Mouse (Mus musculus) hindbrain, embryonic 11.5 days (tissue): Measurements from ENCODE around the gene Pdk2. TPM values are rescaled to one million over a fixed set of nuclear protein-coding genes. Genes with fewer than 3 reads are reported as not detected.
A peak's percentile ranks its signal among the peaks of the same experiment; 100 is the strongest.
"Not testable (repeated sequence)": the region's sequence is repeated elsewhere in the genome, so short reads cannot be mapped to it uniquely, and the experiment has no call there.

ENCODE experiments used
- ATAC-seq: fragments of 200-750 bp; cut with Nextera tagmentation; 2 replicates; pipeline ENCODE4 v1.8.0; 2017; ENCODE audit warnings: mild to moderate bottlenecking, moderate TSS enrichment, moderate library complexity; ENCODE audit not compliant: low FRiP score
- DNase-seq: peaks from one replicate; pipeline ENCODE4 v3.0.0-alpha.2; 2015; ENCODE audit warnings: low spot score
- H3K27ac ChIP-seq: fragments of 300-500 bp; sonication (generic); 2 replicates; pipeline ENCODE4 v1.5.1; 2014; ENCODE audit warnings: mild to moderate bottlenecking, low read depth, low read length
- H3K27me3 ChIP-seq: fragments of 300-500 bp; sonication (generic); 2 replicates; pipeline ENCODE4 v1.6.1; 2014; ENCODE audit warnings: mild to moderate bottlenecking, low read length, moderate library complexity, mixed read lengths; ENCODE audit not compliant: control insufficient read depth, insufficient read depth
- H3K36me3 ChIP-seq: fragments of 300-500 bp; sonication (generic); 2 replicates; pipeline ENCODE4 v1.6.1; 2014; ENCODE audit warnings: mild to moderate bottlenecking, low read length, moderate library complexity, mixed read lengths; ENCODE audit not compliant: control insufficient read depth, insufficient read depth
- H3K4me1 ChIP-seq: fragments of 300-500 bp; sonication (generic); replicated peaks from 2 replicates; pipeline ENCODE4 v1.6.1; 2014; ENCODE audit warnings: low read length, mixed read lengths; ENCODE audit not compliant: control insufficient read depth, insufficient read depth
- H3K4me2 ChIP-seq: fragments of 300-500 bp; sonication (generic); replicated peaks from 2 replicates; pipeline ENCODE4 v1.6.1; 2014; ENCODE audit warnings: mild to moderate bottlenecking, low read depth, low read length
- H3K4me3 ChIP-seq: fragments of 300-500 bp; sonication (generic); 2 replicates; pipeline ENCODE4 v1.5.1; 2014; ENCODE audit warnings: low read depth, low read length
- H3K9ac ChIP-seq: fragments of 300-500 bp; sonication (generic); 2 replicates; pipeline ENCODE4 v1.6.1; 2014; ENCODE audit warnings: low read depth, low read length
- H3K9me3 ChIP-seq: fragments of 300-500 bp; sonication (generic); 2 replicates; pipeline ENCODE4 v1.6.1; 2016; ENCODE audit warnings: low read length; ENCODE audit not compliant: control insufficient read depth
- WGBS: fragments of 180-500 bp; shearing (Covaris S2); extraction: QIAGEN DNeasy Blood & Tissue Kit; methylation state at CpG from one replicate; pipeline ENCODE4 v1.1.7; 2014; 5-methylcytosine and 5-hydroxymethylcytosine counted together
- polyA plus RNA-seq: library from polyadenylated mRNA; unstranded; fragments of >200 nt; fragmentation: Nextera tagmentation; extraction: Ambion mirVana; gene quantifications from 2 replicates; pipeline ENCODE4 v1.2.1, GENCODE M21; 2014

Pdk2 gene
- polyA plus RNA-seq, 1 experiment from 2014 or later: 12.5 TPM

DNA sequence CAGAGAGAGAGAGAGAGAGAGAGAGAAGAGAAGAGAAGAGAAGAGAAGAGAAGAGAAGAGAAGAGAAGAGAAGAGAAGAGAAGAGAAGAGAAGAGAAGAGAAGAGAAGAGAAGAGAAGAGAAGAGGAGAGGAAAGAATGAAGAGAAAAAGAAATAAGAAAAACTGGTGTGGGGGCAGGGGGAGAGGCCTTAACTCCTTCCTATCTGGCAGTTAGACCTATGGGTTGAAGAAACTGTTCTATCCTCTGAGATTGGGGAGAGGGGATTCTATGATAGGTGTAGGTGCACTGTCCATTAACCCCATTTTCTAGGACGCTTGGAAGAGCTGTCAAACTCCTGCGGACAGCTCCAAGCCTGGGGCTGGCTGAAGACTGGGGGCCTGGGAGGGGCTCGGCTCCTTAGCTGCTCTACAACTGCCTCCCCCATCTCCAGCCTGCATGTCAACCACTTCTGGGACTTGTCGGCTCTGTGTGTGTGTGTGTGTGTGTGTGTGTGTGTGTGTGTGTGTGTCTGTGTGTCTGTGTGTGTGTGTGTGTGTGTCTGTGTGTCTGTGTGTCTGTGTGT is 30.2 kb downstream of the Pdk2 start:
- H3K27me3 ChIP-seq, H3K9me3 ChIP-seq, DNase-seq, ATAC-seq, H3K36me3 ChIP-seq: not testable (repeated sequence)
- peak overlapping the region; percentile 58; the same call in 1 of the 2 replicates for H3K27ac ChIP-seq
- 8% methylated on average over 4 of the region's 4 CpGs for WGBS
- peak overlapping the region; percentile 96; the same call in 1 of the 2 replicates for H3K9ac ChIP-seq
- H3K4me2 ChIP-seq: peak overlapping the region; percentile 74
- H3K4me1 ChIP-seq: peaks cover 14% of the 10 kb centered on the region; the same call in 1 of the 2 replicates
- peak overlapping the region; percentile 76 for H3K4me3 ChIP-seq

DNA sequence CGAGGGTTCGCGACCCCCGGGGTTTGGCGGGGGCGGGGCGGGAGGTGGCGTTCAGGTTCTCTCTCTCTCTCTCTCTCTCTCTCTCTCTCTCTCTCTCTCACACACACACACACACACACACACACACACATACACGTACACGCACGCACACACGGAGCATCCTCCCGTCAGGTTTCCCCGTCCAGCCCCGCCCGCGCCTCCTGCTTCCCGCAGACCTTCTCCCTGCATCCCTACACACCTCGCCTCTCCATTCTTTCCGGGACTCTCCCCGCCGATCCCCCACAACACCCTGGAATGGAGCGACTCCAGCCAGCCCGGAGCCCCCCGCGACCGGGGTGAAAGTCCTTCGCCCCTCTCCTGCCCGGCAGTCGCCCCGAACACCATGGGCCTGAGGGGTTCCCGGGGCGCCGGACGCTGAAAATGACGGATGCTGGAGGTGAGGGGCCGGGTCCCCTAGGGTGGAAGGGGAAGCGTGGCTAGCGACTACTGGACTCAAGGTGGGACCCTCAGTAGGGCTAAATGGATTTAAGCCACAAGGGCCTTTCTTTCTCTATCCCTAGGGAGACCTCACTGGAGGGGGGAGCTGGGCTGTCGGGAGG is 30.9 kb downstream of the Pdk2 start:
- Histone ChIP-seq H3K4me3 (peak overlapping the region; percentile 76), H3K36me3 (peaks cover 3% of the 10 kb centered on the region; the same call in 1 of the 2 replicates), H3K27me3 (no peaks in the 10 kb centered on the region), H3K27ac (peak overlapping the region; percentile 95), H3K9me3 (no peaks in the 10 kb centered on the region), H3K9ac (peak overlapping the region; percentile 96), H3K4me1 (peaks cover 14% of the 10 kb centered on the region; the same call in 1 of the 2 replicates), H3K4me2 (peak overlapping the region; percentile 74)
- DNase-seq (peak; percentile 67), ATAC-seq (peak; percentile 35)
- WGBS: 0% methylated on average over 28 of the region's 40 CpGs

DNA sequence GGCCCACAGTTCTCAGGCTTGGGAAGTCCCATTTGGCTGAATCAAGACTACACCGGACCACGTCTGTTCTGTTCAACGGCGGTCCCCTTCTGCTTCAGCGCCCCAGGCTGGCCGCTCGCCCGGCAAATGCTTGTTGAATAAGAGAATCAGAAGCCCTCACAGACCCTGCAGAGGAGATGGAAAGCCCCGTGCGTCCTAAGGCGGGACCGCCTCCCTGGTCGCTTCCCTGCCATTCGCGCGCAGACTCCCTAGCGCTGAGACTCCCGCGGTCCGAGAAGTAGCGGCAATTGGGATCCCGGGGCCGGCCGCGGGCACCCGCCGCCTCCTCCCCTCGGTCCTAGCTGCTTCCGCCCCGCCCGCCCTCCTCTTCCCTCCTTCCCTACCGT is 31.5 kb downstream of the Pdk2 start, which contains the start of gene Samd14:
TSS of gene Samd14 (plus strand) at position 251 of the 386 bp plus-strand sequence.
- peak; percentile 83 for DNase-seq
- Histone ChIP-seq H3K27me3 (no peaks in the 10 kb centered on the region), H3K36me3 (0 out of 2 replicates have a peak, but pooled peaks cover 2% of the 10 kb centered on the region), H3K4me2 (peak within 1 kb of the TSS; percentile 74), H3K27ac (peak within 1 kb of the TSS; percentile 95), H3K4me3 (peak within 1 kb of the TSS; percentile 76), H3K9ac (peak within 1 kb of the TSS; percentile 96), H3K9me3 (no peaks in the 10 kb centered on the region), H3K4me1 (peaks cover 14% of the 10 kb centered on the region; the same call in 1 of the 2 replicates)
- under 1% methylated on average over 28 of the region's 32 CpGs for WGBS
- ATAC-seq: peak; percentile 69

DNA sequence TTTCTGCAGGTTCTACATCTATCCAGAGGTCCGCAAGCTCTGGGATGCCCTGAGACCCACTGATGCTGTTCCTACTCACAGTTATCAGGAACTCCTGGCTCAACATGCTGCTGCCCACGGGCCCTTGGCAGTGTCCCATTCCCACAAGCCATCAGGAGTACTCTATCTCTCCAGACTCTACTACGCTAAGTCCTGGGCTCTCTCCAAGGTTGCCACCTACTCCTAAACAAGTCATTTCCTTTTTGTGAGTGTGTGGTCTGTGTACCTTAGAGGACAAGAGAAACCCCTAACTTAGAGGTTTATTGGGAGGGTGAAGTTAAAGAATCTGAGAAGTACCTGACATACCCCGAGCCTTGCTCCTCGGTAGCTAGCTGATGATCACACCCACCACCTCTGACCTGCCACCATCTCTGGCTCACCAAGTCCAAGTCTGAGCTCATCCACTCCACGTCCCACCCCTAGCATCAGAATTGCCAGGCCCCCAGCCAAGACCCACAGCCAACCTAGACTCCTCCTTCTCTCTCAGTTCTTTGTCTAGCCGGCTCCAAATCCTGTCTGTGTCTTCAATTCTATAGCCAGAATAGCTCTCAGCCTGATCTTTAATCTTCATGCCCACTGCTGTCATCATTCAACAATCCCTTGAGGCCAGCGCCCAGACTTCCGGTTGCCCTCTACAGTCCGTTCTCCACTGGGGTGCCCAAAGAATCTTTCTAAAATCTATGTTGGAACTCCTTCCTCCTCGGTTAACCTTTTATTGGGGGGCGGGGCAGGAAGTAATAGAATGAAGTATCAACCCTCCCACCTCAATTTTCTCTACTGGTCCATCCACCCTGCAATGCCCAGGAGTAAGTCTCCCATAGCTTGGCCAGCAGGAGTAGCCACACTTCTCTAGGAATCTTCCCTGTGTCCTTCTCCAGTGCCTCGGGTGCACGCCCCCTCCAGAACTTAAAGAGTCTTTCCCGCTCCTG is 32.2 kb downstream of the Pdk2 start:
- Histone ChIP-seq H3K4me1 (peaks cover 14% of the 10 kb centered on the region; the same call in 1 of the 2 replicates), H3K9ac (peak overlapping the region; percentile 96), H3K4me2 (peak overlapping the region; percentile 74), H3K4me3 (peak overlapping the region; percentile 76), H3K9me3 (no peaks in the 10 kb centered on the region), H3K36me3 (no peaks in the 10 kb centered on the region), H3K27me3 (no peaks in the 10 kb centered on the region), H3K27ac (peak overlapping the region; percentile 95)
- ATAC-seq: peak; percentile 8; the same call in 1 of the 2 replicates
- peak; percentile 55 for DNase-seq
- WGBS: 35% methylated on average over 15 of the region's 15 CpGs

DNA sequence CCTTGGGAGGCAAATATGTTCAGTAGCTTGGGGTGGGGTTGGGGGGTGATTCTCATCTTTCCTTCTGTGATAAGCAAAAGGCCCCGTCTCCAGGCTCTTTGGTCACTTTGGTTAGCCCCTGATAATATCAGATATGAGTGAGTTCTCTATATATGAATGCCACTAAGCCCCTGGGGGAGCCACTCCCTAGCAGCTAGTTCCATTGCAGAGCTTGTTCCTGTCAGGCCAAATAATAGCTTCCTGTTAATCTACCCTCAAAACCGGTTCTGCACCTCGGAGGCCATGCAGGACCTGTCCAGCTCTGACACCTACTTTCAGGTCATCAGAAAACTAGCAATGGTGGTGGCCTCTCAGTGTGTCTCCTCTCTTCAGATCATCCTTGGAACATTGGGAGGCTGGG is 33.7 kb downstream of the Pdk2 start:
- Histone ChIP-seq H3K9ac (no peak overlapping the region), H3K4me3 (no peak overlapping the region), H3K27me3 (no peaks in the 10 kb centered on the region), H3K36me3 (no peaks in the 10 kb centered on the region; the same call in 1 of the 2 replicates), H3K9me3 (no peaks in the 10 kb centered on the region), H3K4me2 (no peak overlapping the region), H3K27ac (0 out of 2 replicates have a peak overlapping the region, but pooled peaks have one; percentile 70), H3K4me1 (peaks cover 11% of the 10 kb centered on the region; the same call in 1 of the 2 replicates)
- 81% methylated on average over 3 of the region's 3 CpGs for WGBS
- ATAC-seq (no peak), DNase-seq (no peak)

DNA sequence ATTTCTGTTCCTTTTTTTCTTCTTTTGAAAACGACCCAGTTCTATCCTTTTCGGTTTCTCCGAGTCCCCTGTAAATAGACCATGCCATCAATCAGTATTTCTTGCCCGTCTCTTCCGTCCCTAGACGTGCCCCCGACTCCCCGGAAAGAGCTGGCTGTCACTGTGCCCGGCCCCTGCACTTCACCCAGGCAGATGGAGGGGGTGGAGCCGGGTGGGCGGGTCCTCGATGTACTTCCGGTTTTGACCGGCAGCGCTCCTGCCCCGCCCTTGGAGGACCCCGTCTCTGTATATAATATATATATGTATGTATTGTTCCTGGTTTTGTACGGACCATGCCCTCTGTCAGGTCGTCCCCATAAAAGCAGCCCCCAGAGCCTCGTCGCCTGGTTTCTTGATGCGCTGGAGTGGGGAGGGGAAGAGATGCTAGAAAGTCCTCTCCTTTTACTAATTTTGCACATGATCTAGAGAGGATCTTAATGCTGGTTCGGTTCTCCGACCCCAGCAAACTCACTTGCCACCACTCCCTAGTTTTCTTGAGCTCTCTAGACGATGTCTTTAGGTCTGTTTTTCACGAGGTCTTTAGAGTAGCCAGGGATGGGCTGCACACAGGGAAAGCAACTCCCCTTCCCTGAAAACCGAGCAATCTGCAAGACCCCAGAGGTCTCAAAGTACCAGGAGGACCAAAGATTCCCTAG is 34.5 kb downstream of the Pdk2 start:
- 2% methylated on average over 27 of the region's 27 CpGs for WGBS
- peaks cover 11% of the 10 kb centered on the region; the same call in 1 of the 2 replicates for H3K4me1 ChIP-seq
- peak; percentile 88 for DNase-seq
- H3K9ac ChIP-seq: peak overlapping the region; percentile 69
- no peaks in the 10 kb centered on the region for H3K9me3 ChIP-seq
- peak; percentile 66 for ATAC-seq
- H3K4me3 ChIP-seq: peak overlapping the region; percentile 37
- peak overlapping the region; percentile 57 for H3K4me2 ChIP-seq
- H3K36me3 ChIP-seq: peaks cover 6% of the 10 kb centered on the region; the same call in 1 of the 2 replicates
- H3K27me3 ChIP-seq: no peaks in the 10 kb centered on the region
- H3K27ac ChIP-seq: peak overlapping the region; percentile 70

DNA sequence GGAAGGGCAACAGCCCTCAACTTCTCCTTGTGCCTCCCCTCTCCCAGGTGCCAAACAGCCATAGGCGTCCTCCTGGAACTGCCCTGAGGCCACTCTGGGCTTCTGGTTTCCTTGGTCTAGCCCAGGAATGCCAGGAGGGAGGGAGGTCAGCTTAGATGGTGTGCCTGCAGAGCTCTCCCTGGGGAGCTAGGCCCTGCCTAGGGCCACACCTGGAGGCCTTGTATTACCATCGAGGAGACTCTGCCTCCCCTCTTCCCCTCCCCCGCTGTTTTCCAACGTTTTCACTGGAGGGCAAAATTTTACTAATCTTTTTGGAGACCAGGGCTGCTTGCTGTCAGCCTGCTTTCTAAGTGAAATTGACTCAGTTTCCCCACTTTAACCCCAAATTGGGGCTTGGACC is 35.1 kb downstream of the Pdk2 start:
- Histone ChIP-seq H3K36me3 (peaks cover 9% of the 10 kb centered on the region; the same call in 1 of the 2 replicates), H3K27ac (peak overlapping the region; percentile 51), H3K4me1 (peaks cover 9% of the 10 kb centered on the region; the same call in 1 of the 2 replicates), H3K4me3 (peak overlapping the region; percentile 10; the same call in 1 of the 2 replicates), H3K27me3 (no peaks in the 10 kb centered on the region), H3K9me3 (no peaks in the 10 kb centered on the region), H3K9ac (no peak overlapping the region), H3K4me2 (peak overlapping the region; percentile 57; the same call in 1 of the 2 replicates)
- DNase-seq (no peak), ATAC-seq (peak; percentile 8; the same call in 1 of the 2 replicates)
- WGBS: 38% methylated on average over 4 of the region's 4 CpGs

DNA sequence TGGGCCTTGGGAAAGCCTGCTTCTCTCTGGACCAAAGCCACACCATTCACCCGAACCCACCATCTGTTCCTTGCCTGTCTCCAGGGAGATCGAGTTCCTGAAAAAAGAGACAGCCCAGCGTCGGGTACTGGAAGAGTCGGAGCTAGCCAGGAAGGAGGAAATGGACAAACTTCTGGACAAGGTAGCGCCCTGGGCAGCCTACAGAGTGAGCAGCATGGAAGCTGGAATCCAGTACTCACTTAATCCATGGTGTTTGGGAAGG is 36.3 kb downstream of the Pdk2 start:
- no peaks in the 10 kb centered on the region for H3K9me3 ChIP-seq
- WGBS: 64% methylated on average over 6 of the region's 6 CpGs
- DNase-seq: no peak
- no peak for ATAC-seq
- H3K4me3 ChIP-seq: no peak overlapping the region
- H3K4me2 ChIP-seq: no peak overlapping the region
- no peaks in the 10 kb centered on the region for H3K27me3 ChIP-seq
- H3K9ac ChIP-seq: no peak overlapping the region
- peaks cover 12% of the 10 kb centered on the region; the same call in 1 of the 2 replicates for H3K36me3 ChIP-seq
- peaks cover 17% of the 10 kb centered on the region for H3K4me1 ChIP-seq
- H3K27ac ChIP-seq: no peak overlapping the region
